Mouse (Mus musculus) embryonic fibroblast, embryonic 13.5 days (primary cell): ENCODE measurements at regions not wholly inside any gene's neighbourhood (a gene's known extent, or its start where the extent isn't known, plus 50 kb on each side); places are given as distances from the start of the nearest gene placed in this dataset.

Source experiments
- CTCF ChIP-seq: IDR thresholded peaks from 2 replicates; pipeline ENCODE4 v1.5.1; 2011; ENCODE audit warnings: mild to moderate bottlenecking, control low read depth, low read length, moderate library complexity, borderline replicate concordance; ENCODE audit not compliant: insufficient read depth
- POLR2A ChIP-seq: IDR thresholded peaks from 2 replicates; pipeline ENCODE4 v1.6.1; 2011; ENCODE audit warnings: low read depth, mild to moderate bottlenecking, control low read depth, low read length, moderate library complexity

DNA sequence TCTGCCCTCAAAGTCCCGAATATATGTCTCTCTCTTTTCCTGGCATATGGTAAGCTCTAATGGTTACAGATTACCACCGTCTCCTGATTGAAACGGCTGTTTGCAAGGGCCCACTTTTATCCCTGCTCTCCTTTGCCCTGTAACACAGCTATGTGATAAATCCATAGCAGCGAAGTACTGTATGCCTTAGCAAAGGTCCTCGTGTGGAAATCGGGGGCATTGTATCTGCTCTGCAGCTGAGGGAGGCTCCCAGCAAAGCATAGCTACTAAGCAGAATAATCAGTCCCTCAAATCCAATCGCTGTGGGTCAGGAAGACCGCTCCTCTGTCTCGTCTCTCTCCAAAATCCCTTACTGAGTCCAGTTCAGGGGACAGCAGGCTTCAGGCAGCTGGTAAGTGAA lies 331.0 kb upstream of the Onecut1 start:
- TF ChIP-seq CTCF (no peak), POLR2A (no peak)
